Comparison of ENCODE assay signal across 7 mouse cellular contexts in genomic region chr9:60999001-60999529, GRCm38 (mm10).
DNase-seq lines count a peak whose midpoint lies in the region; ATAC-seq and TF ChIP-seq lines count a peak whose summit lies in the region.

No protein-coding gene starts in this region.

- no peak for TF ChIP-seq POLR2A in MEL (IDR thresholded peaks at IDR 0.05; ENCODE audit: control insufficient read depth in 1 of 2, insufficient read depth in 1 of 2, low read depth in 1 of 2, low read length in 2 of 2, poor library complexity in 1 of 2)
- TF ChIP-seq POLR2A in embryonic fibroblast, embryonic 13.5 days (IDR thresholded peaks at IDR 0.05; ENCODE audit: low read depth, low read length) = no peak

- H3K36me3 ChIP-seq in MEL (ENCODE audit: control insufficient read depth in 1 of 2, insufficient read depth in 2 of 2, low read length in 2 of 2) = peaks cover 0 to 7% of the 10 kb centered on the region in 2 experiments; a peak in 1 of 4 replicates

- no peaks in the 10 kb centered on the region for H3K27me3 ChIP-seq in MEL (ENCODE audit: control insufficient read depth in 1 of 2, insufficient read depth in 2 of 2, low read length in 2 of 2)

- no peak overlapping the region for H3K27ac ChIP-seq in MEL (ENCODE audit: control insufficient read depth, low read depth, low read length)
- H3K27ac ChIP-seq in embryonic fibroblast, embryonic 13.5 days (ENCODE audit: insufficient read depth, low read length) = no peak overlapping the region

- H3K9me3 ChIP-seq in MEL (replicated peaks; ENCODE audit: insufficient read depth, low read length) = no peaks in the 10 kb centered on the region

- peak; percentile 84 for ATAC-seq in megakaryocyte progenitor cell, adult 5-6 weeks (replicated peaks; ENCODE audit: poor library complexity)

- TF ChIP-seq EP300 in MEL (IDR thresholded peaks at IDR 0.05; ENCODE audit: low read depth in 1 of 2, low read length in 2 of 2) = peak; percentile 95 to 98

- peak; percentile 23 to 35 for DNase-seq in layer of hippocampus, postnatal 10 days (ENCODE audit: low spot score in 2 of 2)
- no peak for DNase-seq in layer of hippocampus, postnatal 14 days (ENCODE audit: low spot score in 2 of 2)
- peak; percentile 92 for DNase-seq in MEL (ENCODE audit: low read depth, low spot score)
- no peak for DNase-seq in frontal cortex, postnatal 25 days (ENCODE audit: low spot score in 2 of 2)
- DNase-seq in embryo, embryonic 10.5 days (ENCODE audit: low spot score) = no peak

- H3K9ac ChIP-seq in MEL (ENCODE audit: control insufficient read depth, low read depth, low read length, poor library complexity, severe bottlenecking) = no peak overlapping the region

- no peak for TF ChIP-seq RAD21 in MEL (IDR thresholded peaks at IDR 0.05; ENCODE audit: low read depth, low read length)

- no peak overlapping the region for H3K4me3 ChIP-seq in MEL (ENCODE audit: control insufficient read depth in 1 of 2, insufficient read depth in 1 of 2, low read depth in 2 of 2, low read length in 2 of 2)
- no peak overlapping the region for H3K4me3 ChIP-seq in embryonic fibroblast, embryonic 13.5 days (ENCODE audit: insufficient read depth, low read length)

- H3K4me1 ChIP-seq in MEL (ENCODE audit: control insufficient read depth in 1 of 2, insufficient read depth in 2 of 2, low read length in 2 of 2) = peaks cover 0 to 17% of the 10 kb centered on the region in 2 experiments; a peak in 2 of 4 replicates
- no peaks in the 10 kb centered on the region for H3K4me1 ChIP-seq in embryonic fibroblast, embryonic 13.5 days (ENCODE audit: control insufficient read depth, insufficient read depth, low read length)

- no peaks in the 10 kb centered on the region for H3K79me2 ChIP-seq in MEL (ENCODE audit: control insufficient read depth, insufficient read depth, low read length, poor library complexity)

- TF ChIP-seq CTCF in MEL (IDR thresholded peaks at IDR 0.05 in 2 of 3, conservative IDR thresholded peaks at IDR 0.05 in 1 of 3; ENCODE audit: control insufficient read depth in 1 of 3, insufficient read depth in 1 of 3, low read depth in 2 of 3, low read length in 3 of 3, poor library complexity in 1 of 3, severe bottlenecking in 1 of 3) = peak; percentile 52 to 71 (median 67)
- peak; percentile 55; the same call in 1 of the 2 replicates for TF ChIP-seq CTCF in embryonic fibroblast, embryonic 13.5 days (IDR thresholded peaks at IDR 0.05; ENCODE audit: borderline replicate concordance, insufficient read depth, low read length)

TF ChIP-seq in MEL, 35 proteins besides CTCF, POLR2A, EP300 and RAD21:
- peak; percentile 55; the same call in 1 of the 2 replicates for TF ChIP-seq BHLHE40 (IDR thresholded peaks at IDR 0.05; ENCODE audit: borderline replicate concordance, low read depth, low read length)
- peak; percentile 97 for TF ChIP-seq ETS1 (IDR thresholded peaks at IDR 0.05; ENCODE audit: low read depth, low read length)
- TF ChIP-seq HCFC1 (IDR thresholded peaks at IDR 0.05; ENCODE audit: low read depth, low read length) = peak; percentile 40; the same call in 1 of the 2 replicates
- TF ChIP-seq GABPA (IDR thresholded peaks at IDR 0.05; ENCODE audit: low read depth, low read length) = no peak
- TF ChIP-seq MAX (IDR thresholded peaks at IDR 0.05; ENCODE audit: low read length) = peak; percentile 89
- TF ChIP-seq ELF1 (IDR thresholded peaks at IDR 0.05; ENCODE audit: low read depth, low read length) = 0 out of 2 replicates have a peak, but pooled peaks have one; percentile 31
- TF ChIP-seq TCF12 (IDR thresholded peaks at IDR 0.05; ENCODE audit: low read depth, low read length) = peak; percentile 89
- no peak for TF ChIP-seq SMC3 (IDR thresholded peaks at IDR 0.05; ENCODE audit: low read depth, low read length)
- TF ChIP-seq MYB (IDR thresholded peaks at IDR 0.05; ENCODE audit: low read depth, low read length) = peak; percentile 51; the same call in 1 of the 2 replicates
- TF ChIP-seq CHD2 (IDR thresholded peaks at IDR 0.05; ENCODE audit: low read length) = peak; percentile 37
- peak; percentile 82; the same call in 1 of the 2 replicates for TF ChIP-seq MAFK (IDR thresholded peaks at IDR 0.05; ENCODE audit: borderline replicate concordance, low read depth, low read length)
- TF ChIP-seq MAZ (IDR thresholded peaks at IDR 0.05; ENCODE audit: low read depth, low read length) = peak; percentile 90
- 0 out of 2 replicates have a peak, but pooled peaks have one; percentile 6 for TF ChIP-seq USF1 (IDR thresholded peaks at IDR 0.05; ENCODE audit: low read depth, low read length)
- peak; percentile 96 for TF ChIP-seq MYC (IDR thresholded peaks at IDR 0.05; ENCODE audit: low read depth, low read length)
- TF ChIP-seq ZMIZ1 (IDR thresholded peaks at IDR 0.05; ENCODE audit: low read depth, low read length) = no peak
- TF ChIP-seq E2F4 (IDR thresholded peaks at IDR 0.05; ENCODE audit: borderline replicate concordance, low read depth, low read length) = no peak
- TF ChIP-seq POLR2AphosphoS2 (IDR thresholded peaks at IDR 0.05; ENCODE audit: low read length) = no peak
- TF ChIP-seq JUND (IDR thresholded peaks at IDR 0.05; ENCODE audit: low read depth, low read length) = peak; percentile 97
- TF ChIP-seq GATA1 (IDR thresholded peaks at IDR 0.05; ENCODE audit: low read depth, low read length) = peak; percentile 93
- TF ChIP-seq USF2 (IDR thresholded peaks at IDR 0.05; ENCODE audit: borderline replicate concordance in 1 of 2, insufficient read depth in 1 of 2, low read depth in 1 of 2, low read length in 2 of 2) = no peak
- TF ChIP-seq TAL1 (IDR thresholded peaks at IDR 0.05; ENCODE audit: low read length) = peak; percentile 88
- TF ChIP-seq RCOR1 (IDR thresholded peaks at IDR 0.05; ENCODE audit: low read depth, low read length) = peak; percentile 100
- peak; percentile 78 for TF ChIP-seq SIN3A (IDR thresholded peaks at IDR 0.05; ENCODE audit: low read length)
- TF ChIP-seq NRF1 (IDR thresholded peaks at IDR 0.05; ENCODE audit: insufficient read depth, low read depth, low read length, poor library complexity, severe bottlenecking) = no peak
- TF ChIP-seq CHD1 (IDR thresholded peaks at IDR 0.05; ENCODE audit: low read depth, low read length) = no peak
- peak; percentile 62 for TF ChIP-seq MXI1 (IDR thresholded peaks at IDR 0.05; ENCODE audit: low read depth, low read length)
- TF ChIP-seq NELFE (IDR thresholded peaks at IDR 0.05; ENCODE audit: low read depth, low read length) = no peak
- no peak for TF ChIP-seq MEF2A (IDR thresholded peaks at IDR 0.05; ENCODE audit: extremely low read depth, insufficient replicate concordance, low read depth, low read length, poor library complexity, severe bottlenecking)

Comparison
In these comparisons a context has a peak if more than half of its experiments do, and no peak if none do; other contexts are left out.
1. DNase-seq: peak in layer of hippocampus, postnatal 10 days (2 of 2) and MEL (single experiment); none in layer of hippocampus, postnatal 14 days (0 of 2), frontal cortex, postnatal 25 days (0 of 2) and embryo, embryonic 10.5 days (single experiment).